In the genomic region with DNA sequence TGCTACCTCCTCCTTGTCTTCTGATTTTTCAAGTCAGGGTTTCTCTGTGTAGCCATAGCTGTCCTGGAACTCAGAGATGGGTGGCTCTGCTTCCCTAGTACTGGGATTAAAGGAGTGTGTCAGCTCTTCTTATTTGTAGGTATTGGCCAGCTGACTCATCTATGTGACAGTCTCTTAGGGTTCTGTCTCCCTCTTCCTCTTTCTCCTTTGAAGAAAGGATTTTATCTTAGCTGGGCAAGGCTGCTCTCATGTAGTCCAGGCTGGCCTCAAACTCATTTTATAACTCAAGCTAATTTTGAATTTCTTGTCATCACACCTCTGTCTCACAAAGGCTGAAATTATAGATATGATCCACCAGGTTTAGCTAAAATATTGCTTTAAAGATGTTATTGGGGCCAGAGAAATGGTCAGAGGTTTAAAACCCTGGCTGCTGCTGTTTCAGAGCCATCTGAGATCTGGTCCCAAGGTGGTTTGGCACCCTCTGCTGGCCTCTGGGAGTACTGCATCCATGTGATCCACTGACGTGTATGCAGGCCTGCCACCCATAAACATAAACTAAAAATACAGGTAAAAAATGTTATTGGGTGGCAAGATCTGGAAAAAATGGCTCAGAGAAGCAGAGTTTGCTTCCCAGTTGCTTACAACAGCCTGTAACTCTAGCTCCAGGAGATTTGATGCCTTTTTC, we compare ENCODE assay signal across 8 mouse cellular contexts. TPM values are rescaled to one million over a fixed set of nuclear protein-coding genes. Genes with fewer than 3 reads are reported as not detected.
DNase-seq lines count a peak whose midpoint lies in the region; ATAC-seq and TF ChIP-seq lines count a peak whose summit lies in the region.

No protein-coding gene starts in this region.

- peak; percentile 83 for TF ChIP-seq CTCF in kidney, adult 2 months (conservative IDR thresholded peaks at IDR 0.05; ENCODE audit: insufficient read depth, insufficient read length, low read depth, low read length)

- H3K36me3 ChIP-seq in kidney, embryonic 15.5 days, result no peaks in the 10 kb centered on the region
- no peaks in the 10 kb centered on the region for H3K36me3 ChIP-seq in kidney, adult 2 months (ENCODE audit: control insufficient read depth, insufficient read depth, low read length)
- H3K36me3 ChIP-seq in limb, embryonic 12.5 days, result no peaks in the 10 kb centered on the region

- H3K9ac ChIP-seq in kidney, embryonic 15.5 days, result no peak overlapping the region
- H3K9ac ChIP-seq in limb, embryonic 12.5 days (replicated peaks), result no peak overlapping the region

- no peak overlapping the region for H3K27ac ChIP-seq in kidney, embryonic 15.5 days
- no peak overlapping the region for H3K27ac ChIP-seq in kidney, adult 2 months (ENCODE audit: insufficient read depth, low read depth, low read length)
- H3K27ac ChIP-seq in limb, embryonic 12.5 days, result no peak overlapping the region

- H3K27me3 ChIP-seq in kidney, embryonic 15.5 days, result no peaks in the 10 kb centered on the region
- H3K27me3 ChIP-seq in kidney, adult 2 months (replicated peaks; ENCODE audit: control insufficient read depth, insufficient read depth, low read length), result no peaks in the 10 kb centered on the region
- H3K27me3 ChIP-seq in limb, embryonic 12.5 days, result no peaks in the 10 kb centered on the region

- H3K4me2 ChIP-seq in kidney, embryonic 15.5 days, result no peak overlapping the region
- H3K4me2 ChIP-seq in limb, embryonic 12.5 days, result no peak overlapping the region

- no peaks in the 10 kb centered on the region for H3K4me1 ChIP-seq in kidney, embryonic 15.5 days
- no peaks in the 10 kb centered on the region for H3K4me1 ChIP-seq in kidney, adult 2 months (ENCODE audit: control insufficient read depth, insufficient read depth, low read length)
- H3K4me1 ChIP-seq in limb, embryonic 12.5 days (replicated peaks), result no peaks in the 10 kb centered on the region

- no peak for ATAC-seq in kidney, embryonic 15.5 days (replicated peaks; ENCODE audit: low FRiP score)
- ATAC-seq in limb, embryonic 12.5 days (ENCODE audit: insufficient number of reproducible peaks, insufficient read depth, low FRiP score, low TSS enrichment, low read depth), result 0 out of 2 replicates have a peak, but pooled peaks have one; percentile 26

- no peak overlapping the region for H3K4me3 ChIP-seq in kidney, embryonic 15.5 days (replicated peaks)
- no peak overlapping the region for H3K4me3 ChIP-seq in kidney, adult 2 months (ENCODE audit: insufficient read depth, low read depth, low read length)
- H3K4me3 ChIP-seq in limb, embryonic 12.5 days (replicated peaks), result no peak overlapping the region

- no peaks in the 10 kb centered on the region for H3K9me3 ChIP-seq in kidney, embryonic 15.5 days (replicated peaks)
- H3K9me3 ChIP-seq in limb, embryonic 12.5 days, result no peaks in the 10 kb centered on the region

- peak; percentile 91 for DNase-seq in kidney, adult 18-20 months
- peak; percentile 77 for DNase-seq in cerebellum, adult 9-11 months
- peak; percentile 84 to 88 for DNase-seq in frontal cortex, postnatal 36 days (ENCODE audit: low spot score in 2 of 2)
- peak; percentile 86 for DNase-seq in kidney, adult 2 months
- DNase-seq in monocyte, adult 2 months (ENCODE audit: low read depth in 1 of 2, low spot score in 2 of 2), result peak; percentile 33 to 73
- DNase-seq in spleen, postnatal 4 days (ENCODE audit: low spot score in 2 of 2), result peak; percentile 75 to 92

- 0% methylated on average over 1 of the region's 1 CpGs for WGBS in kidney, embryonic 15.5 days
- WGBS in kidney, adult 2 months, result 0% methylated on average over 1 of the region's 1 CpGs
- WGBS in limb, embryonic 12.5 days, result 7% methylated on average over 1 of the region's 1 CpGs

- TF ChIP-seq POLR2A in kidney, adult 2 months (IDR thresholded peaks at IDR 0.05; ENCODE audit: low read depth, low read length), result no peak

RNA-seq across cellular contexts. Expression of a gene that starts 26.8 kb away (rescaled TPM):
- polyA plus RNA-seq in kidney, embryonic 15.5 days (2015; fragmentation: Nextera tagmentation; extraction: Ambion mirVana), result 115 and 129 TPM in 2 replicates
- 173 and 180 TPM in 2 replicates for polyA plus RNA-seq in kidney, adult 2 months (2012; rRNA removed)
- 101 and 103 TPM in 2 replicates for polyA plus RNA-seq in limb, embryonic 12.5 days (2016; fragmentation: Nextera tagmentation; extraction: Ambion mirVana)
